Mouse (Mus musculus): ENCODE data around the gene Vps53.
"Not testable (repeated sequence)": the region's sequence is repeated elsewhere in the genome, so short reads cannot be mapped to it uniquely, and the experiment has no call there.

Gene Vps53

GRCm38 (mm10) chr11:76179495-76180145 lies at the start of gene Vps53, which contains the start of gene Fam57a:
Gene Vps53 (minus strand): TSS chr11:76179647.
Gene Fam57a (plus strand): TSS chr11:76179671.
- DNase-seq = peak; percentile 94

- DNase-seq = no peak
Measured at GRCm38 (mm10) chr11:76225051-76225450, 45.6 kb upstream of the Vps53 start.

GRCm38 (mm10) chr11:76224631-76225030 lies 45.2 kb upstream of the Vps53 start:
- DNase-seq = no peak

- peak; percentile 98 for DNase-seq
Measured at GRCm38 (mm10) chr11:76217390-76217800, 37.9 kb upstream of the Vps53 start, which contains the start of the genes Dbil5 and Gemin4. Gene Dbil5 (plus strand): TSS chr11:76217608. Gene Gemin4 (minus strand): TSS chr11:76217664.

GRCm38 (mm10) chr11:76216681-76217389 lies 37.4 kb upstream of the Vps53 start:
- peak; percentile 47 for DNase-seq

GRCm38 (mm10) chr11:76216049-76216540 lies 36.6 kb upstream of the Vps53 start:
- no peak for DNase-seq

GRCm38 (mm10) chr11:76215011-76215410 lies 35.6 kb upstream of the Vps53 start:
- DNase-seq = no peak

- no peak for DNase-seq
Measured at GRCm38 (mm10) chr11:76213841-76214240, 34.4 kb upstream of the Vps53 start.

GRCm38 (mm10) chr11:76211595-76211994 lies 32.1 kb upstream of the Vps53 start:
- not testable (repeated sequence) for DNase-seq

- DNase-seq = no peak
Measured at GRCm38 (mm10) chr11:76210228-76210985, 31.0 kb upstream of the Vps53 start.

GRCm38 (mm10) chr11:76206793-76207192 lies 27.3 kb upstream of the Vps53 start:
- no peak for DNase-seq

GRCm38 (mm10) chr11:76201761-76202674 lies 22.6 kb upstream of the Vps53 start:
- DNase-seq = peak; percentile 91

GRCm38 (mm10) chr11:76196977-76197469 lies 17.6 kb upstream of the Vps53 start:
- DNase-seq = no peak

GRCm38 (mm10) chr11:76196275-76196976 lies 17.0 kb upstream of the Vps53 start:
- DNase-seq = no peak

- no peak for DNase-seq
Measured at GRCm38 (mm10) chr11:76186908-76187307, 7.5 kb upstream of the Vps53 start.

GRCm38 (mm10) chr11:76183745-76184144 lies 4.3 kb upstream of the Vps53 start:
- DNase-seq = no peak

GRCm38 (mm10) chr11:76180146-76180540 lies 696 bp upstream of the Vps53 start:
- no peak for DNase-seq

GRCm38 (mm10) chr11:76178726-76179494 lies 537 bp downstream of the Vps53 start:
- peak; percentile 72 for DNase-seq

GRCm38 (mm10) chr11:76170207-76170606 lies 9.2 kb downstream of the Vps53 start:
- DNase-seq = peak; percentile 61

GRCm38 (mm10) chr11:76168976-76169375 lies 10.5 kb downstream of the Vps53 start:
- no peak for DNase-seq
